Mouse (Mus musculus): ENCODE results near the gene Fbxo27.

DNA sequence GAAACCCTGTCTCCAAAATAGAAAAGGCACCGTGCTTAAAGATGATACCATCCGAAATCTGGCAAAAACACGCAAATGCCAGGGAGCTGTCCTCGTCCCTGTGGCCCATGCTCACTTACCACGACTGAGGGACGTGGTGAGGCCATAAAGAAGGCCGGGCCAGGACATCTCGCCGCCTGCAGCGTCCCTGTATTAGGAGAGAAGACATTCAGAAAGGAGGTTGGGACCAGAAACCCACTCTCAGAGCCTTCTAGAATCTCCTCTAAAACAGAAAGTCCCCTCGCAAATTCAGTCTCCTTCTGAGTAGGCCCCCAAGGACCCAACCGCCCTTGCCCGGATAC lies 48.7 kb downstream of the Fbxo27 start:
- TF ChIP-seq CTCF (IDR thresholded peaks at IDR 0.05; ENCODE audit: low read depth) (no peak), EP300 (IDR thresholded peaks at IDR 0.05; ENCODE audit: low read depth) (no peak)

All from liver, postnatal 0 days (tissue).